Mouse (Mus musculus) cerebellum, postnatal 25 days (tissue): ENCODE results near the gene Lhx6.

Experiments used
- DNase-seq, 2 experiments: peaks; one replicate each; pipeline ENCODE4 v3.0.0; 2021; ENCODE audit warnings: mixed read lengths in 2 of 2

Lhx6 gene

GRCm38 (mm10) chr2:36033966-36034365, 71.2 kb downstream of the Lhx6 start:
- no peak for DNase-seq

GRCm38 (mm10) chr2:36032884-36033283, 72.3 kb downstream of the Lhx6 start:
- no peak for DNase-seq
